Mouse (Mus musculus) liver, postnatal 0 days (tissue): ENCODE data around the gene Gm20388. TPM values are rescaled to one million over a fixed set of nuclear protein-coding genes. Genes with fewer than 3 reads are reported as not detected.

Experiments used
- ATAC-seq: fragments of 200-750 bp; cut with Nextera tagmentation; 2 replicates; pipeline ENCODE4 v1.8.0; 2017; ENCODE audit warnings: mild to moderate bottlenecking, moderate library complexity
- DNase-seq: peaks from one replicate; pipeline ENCODE4 v3.0.0-alpha.2; 2016
- H3K27ac ChIP-seq: fragments of 300-500 bp; sonication (generic); 2 replicates; pipeline ENCODE4 v1.5.1; 2014; ENCODE audit warnings: antibody characterized with exemption, moderate library complexity, mild to moderate bottlenecking, low read depth
- H3K27me3 ChIP-seq: fragments of 300-500 bp; sonication (generic); 2 replicates; pipeline ENCODE4 v1.6.1; 2014; ENCODE audit warnings: low read length, control low read depth, mixed read lengths; ENCODE audit not compliant: insufficient read depth
- H3K36me3 ChIP-seq: fragments of 300-500 bp; sonication (generic); replicated peaks from 2 replicates; pipeline ENCODE4 v1.6.1; 2014; ENCODE audit warnings: mild to moderate bottlenecking, control low read depth, low read length, moderate library complexity, mixed read lengths; ENCODE audit not compliant: insufficient read depth
- H3K4me1 ChIP-seq: fragments of 300-500 bp; sonication (generic); 2 replicates; pipeline ENCODE4 v1.6.1; 2014; ENCODE audit warnings: antibody characterized with exemption, mild to moderate bottlenecking, control low read depth; ENCODE audit not compliant: insufficient read depth
- H3K4me2 ChIP-seq: fragments of 300-500 bp; sonication (generic); 2 replicates; pipeline ENCODE4 v1.6.1; 2014; ENCODE audit warnings: low read depth, mild to moderate bottlenecking, low read length, moderate library complexity, mixed read lengths
- H3K4me3 ChIP-seq: fragments of 300-500 bp; sonication (generic); 2 replicates; pipeline ENCODE4 v1.5.1; 2014; ENCODE audit warnings: low read depth, low read length
- H3K9ac ChIP-seq: fragments of 300-500 bp; sonication (generic); replicated peaks from 2 replicates; pipeline ENCODE4 v1.6.1; 2014; ENCODE audit warnings: mild to moderate bottlenecking, moderate library complexity
- H3K9me3 ChIP-seq: fragments of 300-500 bp; sonication (generic); 2 replicates; pipeline ENCODE4 v1.6.1; 2016; ENCODE audit warnings: mild to moderate bottlenecking, control low read depth, low read length, mixed read lengths
- CTCF ChIP-seq: sonication (generic); IDR thresholded peaks from 2 replicates; pipeline ENCODE4 v1.5.1; 2016; ENCODE audit warnings: antibody characterized with exemption, low read depth
- EP300 ChIP-seq: IDR thresholded peaks from 2 replicates; pipeline ENCODE4 v1.6.1; 2016; ENCODE audit warnings: antibody characterized with exemption, low read depth, mild to moderate bottlenecking
- WGBS: fragments of 180-500 bp; shearing (Covaris S2); extraction: QIAGEN DNeasy Blood & Tissue Kit; methylation state at CpG from one replicate; pipeline ENCODE4 v1.1.7; 2014; ENCODE audit not compliant: insufficient replicate concordance; 5-methylcytosine and 5-hydroxymethylcytosine counted together
- polyA plus RNA-seq: library from polyadenylated mRNA; unstranded; fragments of >200 nt; fragmentation: Nextera tagmentation; extraction: Ambion mirVana; gene quantifications from 2 replicates; pipeline ENCODE4 v1.2.1, GENCODE M21; 2015

The Gm20388 gene
- polyA plus RNA-seq, 1 experiment from 2014 or later: not detected

DNA sequence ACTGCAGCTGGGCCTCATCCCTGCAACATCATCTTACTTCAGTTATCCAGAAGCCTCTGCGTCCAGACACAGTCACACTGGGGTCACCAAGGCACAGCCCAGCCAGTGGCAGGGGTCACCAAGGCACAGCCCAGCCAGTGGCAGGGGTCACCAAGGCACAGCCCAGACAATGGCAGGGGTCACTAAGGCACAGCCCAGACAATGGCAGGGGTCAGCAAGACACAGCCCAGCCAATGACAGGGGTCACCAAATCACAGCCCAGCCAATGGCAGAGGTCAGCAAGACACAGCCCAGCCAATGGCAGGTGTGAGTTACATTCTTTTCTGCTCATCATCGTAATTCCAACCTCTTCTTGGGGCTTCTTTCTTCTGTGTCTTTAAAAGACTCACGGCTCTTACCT, 2173.5 kb downstream of the Gm20388 start:
- Histone ChIP-seq H3K27me3 (no peaks in the 10 kb centered on the region), H3K36me3 (no peaks in the 10 kb centered on the region), H3K9me3 (no peaks in the 10 kb centered on the region), H3K27ac (no peak overlapping the region), H3K9ac (no peak overlapping the region), H3K4me1 (no peaks in the 10 kb centered on the region), H3K4me3 (no peak overlapping the region), H3K4me2 (no peak overlapping the region)
- TF ChIP-seq CTCF: no peak
- no peak for TF ChIP-seq EP300
- 53% methylated on average over 3 of the region's 3 CpGs for WGBS
- no peak for DNase-seq
- no peak for ATAC-seq

GRCm38 (mm10) chr8:122084726-122085410, 2174.2 kb downstream of the Gm20388 start:
- no peaks in the 10 kb centered on the region for H3K9me3 ChIP-seq
- no peak overlapping the region for H3K4me3 ChIP-seq
- WGBS: 68% methylated on average over 15 of the region's 15 CpGs
- no peak overlapping the region for H3K9ac ChIP-seq
- H3K4me1 ChIP-seq: no peaks in the 10 kb centered on the region
- TF ChIP-seq EP300 (no peak), CTCF (no peak)
- H3K36me3 ChIP-seq: no peaks in the 10 kb centered on the region
- H3K27me3 ChIP-seq: no peaks in the 10 kb centered on the region
- H3K4me2 ChIP-seq: no peak overlapping the region
- ATAC-seq (no peak), DNase-seq (no peak)
- H3K27ac ChIP-seq: no peak overlapping the region

GRCm38 (mm10) chr8:122086064-122086463, 2175.4 kb downstream of the Gm20388 start:
- ATAC-seq (no peak), DNase-seq (no peak)
- H3K36me3 ChIP-seq: no peaks in the 10 kb centered on the region
- H3K4me1 ChIP-seq: no peaks in the 10 kb centered on the region
- H3K27me3 ChIP-seq: no peaks in the 10 kb centered on the region
- H3K9me3 ChIP-seq: no peaks in the 10 kb centered on the region
- no peak overlapping the region for H3K9ac ChIP-seq
- no peak overlapping the region for H3K4me2 ChIP-seq
- 80% methylated on average over 12 of the region's 12 CpGs for WGBS
- H3K27ac ChIP-seq: no peak overlapping the region
- no peak overlapping the region for H3K4me3 ChIP-seq
- TF ChIP-seq CTCF (no peak), EP300 (no peak)

DNA sequence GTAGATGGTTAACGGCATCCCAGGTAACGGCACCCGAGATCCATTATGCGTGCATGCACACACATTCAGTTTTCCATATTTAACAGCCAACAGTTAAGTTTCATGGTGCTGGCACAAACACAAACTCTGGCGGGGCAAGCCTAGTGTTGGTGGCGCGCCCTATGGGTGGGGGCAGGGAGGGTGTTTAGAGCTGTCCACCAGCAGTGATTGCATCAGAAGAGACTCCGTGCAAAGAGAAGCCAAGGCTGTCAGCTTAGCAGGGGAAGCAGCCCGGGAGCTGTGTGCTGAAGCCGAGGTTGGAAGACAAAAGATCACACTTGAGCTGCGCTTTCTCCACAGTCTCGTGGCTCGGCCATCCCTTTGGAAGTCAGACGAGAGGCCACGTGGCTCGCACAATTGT, 2178.0 kb downstream of the Gm20388 start:
- Histone ChIP-seq H3K4me2 (no peak overlapping the region), H3K27ac (no peak overlapping the region), H3K4me3 (no peak overlapping the region), H3K4me1 (no peaks in the 10 kb centered on the region), H3K36me3 (no peaks in the 10 kb centered on the region), H3K9ac (no peak overlapping the region), H3K27me3 (no peaks in the 10 kb centered on the region), H3K9me3 (no peaks in the 10 kb centered on the region; the same call in 1 of the 2 replicates)
- ATAC-seq (no peak), DNase-seq (no peak)
- 76% methylated on average over 16 of the region's 16 CpGs for WGBS
- TF ChIP-seq CTCF: no peak
- TF ChIP-seq EP300: no peak

GRCm38 (mm10) chr8:122089186-122089700, 2178.6 kb downstream of the Gm20388 start:
- Histone ChIP-seq H3K27ac (no peak overlapping the region), H3K27me3 (no peaks in the 10 kb centered on the region), H3K9ac (no peak overlapping the region), H3K9me3 (no peaks in the 10 kb centered on the region; the same call in 1 of the 2 replicates), H3K36me3 (no peaks in the 10 kb centered on the region), H3K4me3 (no peak overlapping the region), H3K4me1 (no peaks in the 10 kb centered on the region), H3K4me2 (no peak overlapping the region)
- TF ChIP-seq CTCF (no peak), EP300 (no peak)
- ATAC-seq (no peak), DNase-seq (no peak)
- 73% methylated on average over 7 of the region's 7 CpGs for WGBS

DNA sequence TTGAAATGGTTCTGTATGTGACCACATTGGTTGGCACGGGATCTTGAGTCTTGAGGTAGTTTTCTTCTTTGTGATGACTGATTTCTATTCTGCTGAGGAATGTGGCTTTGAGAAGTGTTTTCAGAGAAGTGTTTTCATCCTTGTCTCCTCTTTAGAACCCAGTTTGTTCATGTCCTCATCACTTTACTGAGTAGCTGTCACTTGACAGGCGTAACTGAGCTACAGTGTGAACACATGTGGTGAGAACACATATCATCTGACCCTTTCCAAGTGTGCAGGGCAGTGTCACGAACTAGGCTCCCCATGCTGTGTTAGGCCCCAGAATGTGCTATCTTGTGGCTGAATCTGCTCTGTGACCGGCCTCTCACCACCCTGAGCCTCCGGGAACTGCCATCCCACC, 2181.8 kb downstream of the Gm20388 start:
- Histone ChIP-seq H3K27me3 (no peaks in the 10 kb centered on the region), H3K4me1 (no peaks in the 10 kb centered on the region), H3K4me3 (no peak overlapping the region), H3K9me3 (no peaks in the 10 kb centered on the region; the same call in 1 of the 2 replicates), H3K27ac (no peak overlapping the region), H3K4me2 (no peak overlapping the region), H3K9ac (no peak overlapping the region), H3K36me3 (no peaks in the 10 kb centered on the region)
- WGBS: 75% methylated on average over 5 of the region's 5 CpGs
- DNase-seq: no peak
- TF ChIP-seq CTCF: no peak
- no peak for ATAC-seq
